In genomic region chr15:103536456-103536855, GRCm38 (mm10) we compare ENCODE assay signal across 9 mouse cellular contexts. TPM values are rescaled to one million over a fixed set of nuclear protein-coding genes. Genes with fewer than 3 reads are reported as not detected.
A peak's percentile ranks its signal among the peaks of the same experiment; 100 is the strongest.
DNase-seq lines count a peak whose midpoint lies in the region; ATAC-seq and TF ChIP-seq lines count a peak whose summit lies in the region.
"Had no signal": no experiment of that assay in that cellular context is flagged by ENCODE, and none has a peak within 500 bp of the region (broad histone marks: within the 10 kb centered on the region; RNA-seq: fewer than 3 reads in every experiment).

No protein-coding gene starts in this region.

- no peak for TF ChIP-seq POLR2A in thymus, adult 2 months (IDR thresholded peaks at IDR 0.05; ENCODE audit: control insufficient read depth, extremely low read depth, insufficient read depth, low read length, poor library complexity)

- H3K9me3 ChIP-seq in kidney, postnatal 0 days (replicated peaks; ENCODE audit: low read length) = no peaks in the 10 kb centered on the region
- no peaks in the 10 kb centered on the region for H3K9me3 ChIP-seq in embryonic facial prominence, embryonic 15.5 days (replicated peaks)
- H3K9me3 ChIP-seq in hindbrain, embryonic 11.5 days (ENCODE audit: control insufficient read depth, low read length) = no peaks in the 10 kb centered on the region
- H3K9me3 ChIP-seq in midbrain, embryonic 16.5 days (replicated peaks; ENCODE audit: control insufficient read depth, low read length, poor library complexity, severe bottlenecking) = no peaks in the 10 kb centered on the region

- ATAC-seq in kidney, postnatal 0 days (replicated peaks; ENCODE audit: low FRiP score, low read depth) = no peak
- ATAC-seq in embryonic facial prominence, embryonic 15.5 days (ENCODE audit: insufficient number of reproducible peaks, low FRiP score, low TSS enrichment, low read depth) = no peak
- no peak for ATAC-seq in hindbrain, embryonic 11.5 days (ENCODE audit: low FRiP score)
- no peak for ATAC-seq in midbrain, embryonic 16.5 days

- no peaks in the 10 kb centered on the region for H3K36me3 ChIP-seq in kidney, postnatal 0 days (ENCODE audit: insufficient read depth, low read length)
- H3K36me3 ChIP-seq in embryonic facial prominence, embryonic 15.5 days = no peaks in the 10 kb centered on the region
- no peaks in the 10 kb centered on the region for H3K36me3 ChIP-seq in hindbrain, embryonic 11.5 days (ENCODE audit: control insufficient read depth, insufficient read depth, low read length)
- no peaks in the 10 kb centered on the region for H3K36me3 ChIP-seq in midbrain, embryonic 16.5 days (ENCODE audit: control insufficient read depth, insufficient read depth, low read length)
- H3K36me3 ChIP-seq in thymus, adult 2 months (ENCODE audit: control insufficient read depth, insufficient read depth, low read length) = no peaks in the 10 kb centered on the region

- DNase-seq in kidney, postnatal 0 days (ENCODE audit: low spot score) = no peak
- no peak for DNase-seq in kidney, postnatal 4 days
- no peak for DNase-seq in hindbrain, embryonic 11.5 days (ENCODE audit: low spot score)
- no peak for DNase-seq in thymus, adult 2 months
- no peak for DNase-seq in adrenal gland, postnatal 10 days
- DNase-seq: lung, postnatal 36 days had no signal

- TF ChIP-seq CTCF in kidney, postnatal 0 days (IDR thresholded peaks at IDR 0.05; ENCODE audit: low read depth) = no peak
- no peak for TF ChIP-seq CTCF in thymus, adult 2 months (IDR thresholded peaks at IDR 0.05; ENCODE audit: borderline replicate concordance, control insufficient read depth, extremely low read depth, insufficient read depth, low read length, poor library complexity)

- no peak overlapping the region for H3K27ac ChIP-seq in kidney, postnatal 0 days
- H3K27ac ChIP-seq in embryonic facial prominence, embryonic 15.5 days (replicated peaks) = no peak overlapping the region
- no peak overlapping the region for H3K27ac ChIP-seq in hindbrain, embryonic 11.5 days (ENCODE audit: low read depth, low read length)
- H3K27ac ChIP-seq in midbrain, embryonic 16.5 days (ENCODE audit: low read length) = peak overlapping the region; percentile 84
- H3K27ac ChIP-seq in thymus, adult 2 months (ENCODE audit: control insufficient read depth, insufficient read depth, low read length) = no peak overlapping the region

- H3K4me1 ChIP-seq in kidney, postnatal 0 days (replicated peaks; ENCODE audit: insufficient read depth, low read length) = peaks cover 9% of the 10 kb centered on the region
- H3K4me1 ChIP-seq in embryonic facial prominence, embryonic 15.5 days = peaks cover 17% of the 10 kb centered on the region
- H3K4me1 ChIP-seq in hindbrain, embryonic 11.5 days (replicated peaks; ENCODE audit: control insufficient read depth, insufficient read depth, low read length) = no peaks in the 10 kb centered on the region
- peaks cover 25% of the 10 kb centered on the region for H3K4me1 ChIP-seq in midbrain, embryonic 16.5 days (ENCODE audit: control insufficient read depth, insufficient read depth, low read length)
- no peaks in the 10 kb centered on the region for H3K4me1 ChIP-seq in thymus, adult 2 months (replicated peaks; ENCODE audit: control insufficient read depth, insufficient read depth, low read length)

- H3K4me2 ChIP-seq in kidney, postnatal 0 days (ENCODE audit: low read length) = peak overlapping the region; percentile 92; the same call in 1 of the 2 replicates
- peak overlapping the region; percentile 96 for H3K4me2 ChIP-seq in embryonic facial prominence, embryonic 15.5 days (replicated peaks)
- peak overlapping the region; percentile 96 for H3K4me2 ChIP-seq in hindbrain, embryonic 11.5 days (replicated peaks; ENCODE audit: low read depth, low read length)
- peak overlapping the region; percentile 85 for H3K4me2 ChIP-seq in midbrain, embryonic 16.5 days (ENCODE audit: low read length)

- 43% methylated on average over 2 of the region's 2 CpGs for WGBS in kidney, postnatal 0 days
- WGBS in embryonic facial prominence, embryonic 15.5 days = 31% methylated on average over 2 of the region's 2 CpGs
- 33% methylated on average over 2 of the region's 2 CpGs for WGBS in hindbrain, embryonic 11.5 days
- 28% methylated on average over 2 of the region's 2 CpGs for WGBS in midbrain, embryonic 16.5 days
- WGBS in thymus, adult 2 months = 42% methylated on average over 2 of the region's 2 CpGs

- no peak overlapping the region for H3K9ac ChIP-seq in kidney, postnatal 0 days (ENCODE audit: low read depth, low read length)
- H3K9ac ChIP-seq in embryonic facial prominence, embryonic 15.5 days = no peak overlapping the region
- peak overlapping the region; percentile 71; the same call in 1 of the 2 replicates for H3K9ac ChIP-seq in hindbrain, embryonic 11.5 days (ENCODE audit: low read depth, low read length)
- peak overlapping the region; percentile 92 for H3K9ac ChIP-seq in midbrain, embryonic 16.5 days (ENCODE audit: low read depth, low read length)

- H3K27me3 ChIP-seq in kidney, postnatal 0 days (ENCODE audit: insufficient read depth, low read length) = no peaks in the 10 kb centered on the region
- H3K27me3 ChIP-seq in embryonic facial prominence, embryonic 15.5 days = peaks cover 2% of the 10 kb centered on the region; the same call in 1 of the 2 replicates
- no peaks in the 10 kb centered on the region; the same call in 1 of the 2 replicates for H3K27me3 ChIP-seq in hindbrain, embryonic 11.5 days (ENCODE audit: control insufficient read depth, insufficient read depth, low read length)
- no peaks in the 10 kb centered on the region for H3K27me3 ChIP-seq in midbrain, embryonic 16.5 days (ENCODE audit: control insufficient read depth, insufficient read depth, low read depth, low read length)
- peaks cover 3% of the 10 kb centered on the region; the same call in 1 of the 2 replicates for H3K27me3 ChIP-seq in thymus, adult 2 months (ENCODE audit: control insufficient read depth, insufficient read depth, low read length)

- no peak overlapping the region for H3K4me3 ChIP-seq in kidney, postnatal 0 days (replicated peaks; ENCODE audit: low read depth, low read length)
- H3K4me3 ChIP-seq in embryonic facial prominence, embryonic 15.5 days (replicated peaks) = peak overlapping the region; percentile 68; the same call in 1 of the 2 replicates
- peak overlapping the region; percentile 79; the same call in 1 of the 2 replicates for H3K4me3 ChIP-seq in hindbrain, embryonic 11.5 days (ENCODE audit: low read depth, low read length)
- peak overlapping the region; percentile 78 for H3K4me3 ChIP-seq in midbrain, embryonic 16.5 days (ENCODE audit: low read depth, low read length)
- no peak overlapping the region for H3K4me3 ChIP-seq in thymus, adult 2 months (ENCODE audit: control insufficient read depth, insufficient read depth, low read length)
- H3K4me3 ChIP-seq: erythroblast, embryonic 14.5 days had no signal

RNA-seq across cellular contexts. Expression of gene Ppp1r1a, which starts 1.3 kb away (rescaled TPM):
- 85.5 and 93.2 TPM in 2 replicates for polyA plus RNA-seq in kidney, postnatal 0 days (2015; fragmentation: Nextera tagmentation; extraction: Ambion mirVana)
- 13.8 and 15.9 TPM in 2 replicates for polyA plus RNA-seq in embryonic facial prominence, embryonic 15.5 days (2015; fragmentation: Nextera tagmentation; extraction: Ambion mirVana)
- polyA plus RNA-seq in hindbrain, embryonic 11.5 days (2014; fragmentation: Nextera tagmentation; extraction: Ambion mirVana) = 47.9 and 53.7 TPM in 2 replicates
- polyA plus RNA-seq in midbrain, embryonic 16.5 days (2015; fragmentation: Nextera tagmentation; extraction: Ambion mirVana) = 147 and 160 TPM in 2 replicates
- polyA plus RNA-seq in thymus, adult 2 months (2012; rRNA removed) = 4.4 and 6.6 TPM in 2 replicates
- total RNA-seq in adrenal gland, postnatal 10 days (2021) = 10 to 100 TPM; 23.0 to 37.4 TPM
- polyA plus RNA-seq: erythroblast, embryonic 14.5 days had no signal

RNA-seq across cellular contexts. Expression of gene Glycam1, which starts 28.4 kb away (rescaled TPM):
- polyA plus RNA-seq in kidney, postnatal 0 days (2015; fragmentation: Nextera tagmentation; extraction: Ambion mirVana) = not detected in 2 replicates
- polyA plus RNA-seq in embryonic facial prominence, embryonic 15.5 days (2015; fragmentation: Nextera tagmentation; extraction: Ambion mirVana) = not detected in 2 replicates
- not detected in 2 replicates for polyA plus RNA-seq in hindbrain, embryonic 11.5 days (2014; fragmentation: Nextera tagmentation; extraction: Ambion mirVana)
- polyA plus RNA-seq in midbrain, embryonic 16.5 days (2015; fragmentation: Nextera tagmentation; extraction: Ambion mirVana) = not detected in 2 replicates
- 32.0 TPM in 1 of 2 replicates, not detected in the other for polyA plus RNA-seq in thymus, adult 2 months (2012; rRNA removed)
- total RNA-seq in adrenal gland, postnatal 10 days (2021) = 10 to 100 TPM; 22.6 to 27.0 TPM
- polyA plus RNA-seq: erythroblast, embryonic 14.5 days had no signal

RNA-seq across cellular contexts. Expression of gene Pde1b, which starts 33.6 kb away (rescaled TPM):
- 3.5 and 3.9 TPM in 2 replicates for polyA plus RNA-seq in kidney, postnatal 0 days (2015; fragmentation: Nextera tagmentation; extraction: Ambion mirVana)
- 7.1 TPM in 2 replicates for polyA plus RNA-seq in embryonic facial prominence, embryonic 15.5 days (2015; fragmentation: Nextera tagmentation; extraction: Ambion mirVana)
- 38.1 and 39.0 TPM in 2 replicates for polyA plus RNA-seq in hindbrain, embryonic 11.5 days (2014; fragmentation: Nextera tagmentation; extraction: Ambion mirVana)
- 77.7 and 91.9 TPM in 2 replicates for polyA plus RNA-seq in midbrain, embryonic 16.5 days (2015; fragmentation: Nextera tagmentation; extraction: Ambion mirVana)
- 28.0 and 33.4 TPM in 2 replicates for polyA plus RNA-seq in thymus, adult 2 months (2012; rRNA removed)
- 1 to 10 TPM; 5.6 to 9.4 TPM for total RNA-seq in adrenal gland, postnatal 10 days (2021)

Comparison
In these comparisons a context has a peak if more than half of its experiments do, and no peak if none do; other contexts are left out.
1. H3K4me3 ChIP-seq: peak in embryonic facial prominence, embryonic 15.5 days (single experiment), hindbrain, embryonic 11.5 days (single experiment) and midbrain, embryonic 16.5 days (single experiment); none in kidney, postnatal 0 days (single experiment) and thymus, adult 2 months (single experiment).
2. H3K9ac ChIP-seq: peak in hindbrain, embryonic 11.5 days (single experiment) and midbrain, embryonic 16.5 days (single experiment); none in kidney, postnatal 0 days (single experiment) and embryonic facial prominence, embryonic 15.5 days (single experiment).
3. Peak in every context shown above with its lines, with median percentiles within 50 percentile points of each other: H3K4me2 ChIP-seq.